Comparison of ENCODE assay signal across 47 mouse cellular contexts in genomic region chr2:76378646-76379045, GRCm38 (mm10). TPM values are rescaled to one million over a fixed set of nuclear protein-coding genes. Genes with fewer than 3 reads are reported as not detected.
"Had no signal": no experiment of that assay in that cellular context is flagged by ENCODE, and none has a peak within 500 bp of the region (broad histone marks: within the 10 kb centered on the region; RNA-seq: fewer than 3 reads in every experiment).

No protein-coding gene starts in this region.

- H3K9ac ChIP-seq: heart, embryonic 12.5 days; heart, embryonic 13.5 days; heart, embryonic 15.5 days; hindbrain, embryonic 12.5 days; hindbrain, embryonic 13.5 days; hindbrain, embryonic 14.5 days; hindbrain, embryonic 15.5 days; intestine, embryonic 15.5 days; kidney, embryonic 15.5 days had no signal

- H3K27ac ChIP-seq: heart, embryonic 13.5 days; heart, embryonic 15.5 days; hindbrain, embryonic 10.5 days; hindbrain, embryonic 12.5 days; hindbrain, embryonic 13.5 days; hindbrain, embryonic 14.5 days; hindbrain, embryonic 15.5 days; hindbrain, postnatal 0 days; intestine, embryonic 15.5 days; kidney, embryonic 15.5 days; kidney, postnatal 0 days; layer of hippocampus, adult 2 months; left cerebral cortex, adult 2 months had no signal

- DNase-seq: heart, postnatal 10 days; heart, postnatal 14 days; heart, postnatal 36 days; heart, postnatal 4 days; kidney, adult 11 months; kidney, adult 18-20 months; kidney, adult 2 months; kidney, adult 8-10 months; kidney, adult 9 months; kidney, postnatal 10 days; kidney, postnatal 14 days; kidney, postnatal 25 days; kidney, postnatal 36 days; kidney, postnatal 4 days; layer of hippocampus, adult 9-11 months had no signal

- H3K27me3 ChIP-seq: heart, embryonic 12.5 days; heart, embryonic 13.5 days; heart, embryonic 15.5 days; hindbrain, embryonic 12.5 days; hindbrain, embryonic 13.5 days; hindbrain, embryonic 15.5 days; intestine, embryonic 15.5 days; kidney, embryonic 15.5 days had no signal

- H3K4me1 ChIP-seq: heart, embryonic 12.5 days; heart, embryonic 13.5 days; heart, embryonic 15.5 days; hindbrain, embryonic 10.5 days; hindbrain, embryonic 12.5 days; hindbrain, embryonic 13.5 days; hindbrain, embryonic 15.5 days; intestine, embryonic 15.5 days; kidney, embryonic 15.5 days had no signal

- H3K4me3 ChIP-seq: heart, embryonic 12.5 days; heart, embryonic 13.5 days; heart, embryonic 15.5 days; hindbrain, embryonic 10.5 days; hindbrain, embryonic 12.5 days; hindbrain, embryonic 13.5 days; hindbrain, embryonic 15.5 days; intestine, embryonic 15.5 days; kidney, embryonic 15.5 days; layer of hippocampus, adult 2 months; left cerebral cortex, adult 2 months had no signal

RNA-seq across cellular contexts. Expression of gene Cyct, which starts 18.4 kb away (rescaled TPM):
- total RNA-seq: heart, postnatal 14 days; heart, postnatal 25 days; heart, postnatal 36 days; hematopoietic stem cell, adult 5-6 weeks; hindbrain, postnatal 0 days; layer of hippocampus, adult 18-20 months; layer of hippocampus, adult 2 months; layer of hippocampus, adult 8-10 months; layer of hippocampus, postnatal 14 days; left cerebral cortex, adult 18-20 months; left cerebral cortex, adult 2 months; left cerebral cortex, adult 8-10 months had no signal
- polyA plus RNA-seq: heart, embryonic 12.5 days; heart, embryonic 14.5 days; heart, postnatal 0 days; hindbrain, embryonic 10.5 days; hindbrain, embryonic 11.5 days; hindbrain, embryonic 12.5 days; hindbrain, embryonic 13.5 days; hindbrain, embryonic 15.5 days; hindbrain, embryonic 16.5 days; inflammation-experienced regulatory T-cells, adult 6 months; intestine, embryonic 14.5 days; intestine, embryonic 15.5 days; intestine, embryonic 16.5 days; intestine, postnatal 0 days; kidney, adult 2 months; kidney, embryonic 14.5 days; kidney, embryonic 15.5 days; kidney, embryonic 16.5 days; large intestine, adult 2 months had no signal

RNA-seq across cellular contexts. Expression of gene Osbpl6, which starts 27.7 kb away (rescaled TPM):
- total RNA-seq: hematopoietic stem cell, adult 5-6 weeks had no signal

RNA-seq across cellular contexts. Expression of gene Pde11a, which starts 40.1 kb away (rescaled TPM):
- total RNA-seq: hematopoietic stem cell, adult 5-6 weeks had no signal
